Mouse (Mus musculus) telencephalon, adult 2 months (tissue): ENCODE measurements at regions not wholly inside any gene's neighbourhood (a gene's known extent, or its start where the extent isn't known, plus 50 kb on each side); places are given as distances from the start of the nearest gene placed in this dataset.
A peak's percentile ranks its signal among the peaks of the same experiment; 100 is the strongest.
"Not testable (repeated sequence)": the region's sequence is repeated elsewhere in the genome, so short reads cannot be mapped to it uniquely, and the experiment has no call there.

ENCODE experiments used
- DNase-seq: peaks from one replicate; pipeline ENCODE4 v3.0.0-alpha.2; 2011; ENCODE audit warnings: low read depth, low spot score

DNA sequence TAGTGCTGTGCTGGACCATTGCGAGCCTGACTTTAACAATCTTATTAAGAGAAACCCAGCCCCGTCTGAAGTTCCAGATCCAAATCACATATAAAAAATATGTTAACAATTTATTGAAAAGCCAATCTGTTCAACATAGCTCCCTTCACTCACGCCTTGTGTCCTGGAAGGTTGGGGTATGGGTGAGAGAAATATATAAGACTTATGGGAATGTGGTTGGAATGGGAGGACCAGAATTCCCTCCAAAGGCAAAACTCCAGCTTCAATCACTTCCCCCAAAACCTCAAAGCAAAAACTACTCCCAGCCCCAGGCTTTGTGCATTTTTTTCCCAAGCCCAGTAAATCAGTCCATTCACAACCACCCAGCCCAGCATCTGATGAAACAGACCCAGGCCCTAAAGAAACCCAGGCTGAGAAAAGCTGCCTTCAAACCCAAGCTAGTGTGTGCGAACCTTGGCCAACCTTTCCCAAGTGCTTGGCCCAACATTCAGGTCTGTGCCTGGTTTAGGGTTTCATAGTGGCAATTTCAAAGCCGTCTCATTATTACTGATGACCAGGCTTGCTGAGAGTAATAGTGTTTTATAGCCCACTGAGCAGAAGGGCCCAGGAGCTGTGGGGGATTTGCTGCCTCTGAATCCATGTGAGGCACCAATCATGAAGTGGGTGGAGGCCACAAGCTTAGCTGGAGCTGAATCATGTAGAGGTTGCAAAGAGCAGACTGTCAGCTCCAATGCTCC, 517.0 kb downstream of the Bnc2 start:
- DNase-seq = no peak

DNA sequence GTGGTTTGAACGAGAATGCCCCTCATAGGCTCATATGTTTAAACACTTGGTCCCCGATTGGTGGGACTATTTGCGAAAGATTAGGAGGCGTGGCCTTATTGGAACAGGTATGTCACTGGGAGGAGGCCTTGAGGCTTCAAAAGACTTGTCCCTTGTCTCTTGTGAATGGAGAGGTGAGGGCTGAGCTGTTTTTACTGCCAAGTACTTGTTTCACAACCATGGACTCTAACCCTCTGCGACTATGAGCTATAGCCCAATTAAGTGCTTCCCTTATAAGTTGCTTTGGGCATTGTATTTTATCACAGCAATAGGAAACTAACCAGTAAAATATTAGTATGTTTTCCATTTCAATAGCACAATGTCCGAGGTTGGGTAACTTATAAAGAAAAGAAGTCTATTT, 511.7 kb downstream of the Bnc2 start:
- DNase-seq = no peak

DNA sequence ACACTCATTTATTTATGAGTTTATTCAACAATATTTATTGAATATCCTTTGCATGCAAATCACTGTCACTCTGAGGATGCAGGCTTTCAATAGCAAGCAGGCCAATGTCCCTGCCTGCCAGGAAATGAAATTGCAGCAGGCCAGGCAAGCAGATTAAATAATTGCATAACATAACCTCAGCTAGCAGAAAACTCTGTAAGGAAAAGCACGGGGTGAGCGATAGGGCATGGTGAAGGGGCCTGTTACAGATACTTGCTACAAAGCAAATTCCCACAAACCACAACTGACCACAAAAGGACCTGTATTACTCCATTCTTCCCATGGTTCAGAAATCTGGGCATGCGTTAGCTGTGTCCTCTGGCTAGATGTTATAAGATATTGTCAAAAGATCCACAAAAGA, 509.8 kb downstream of the Bnc2 start:
- no peak for DNase-seq

DNA sequence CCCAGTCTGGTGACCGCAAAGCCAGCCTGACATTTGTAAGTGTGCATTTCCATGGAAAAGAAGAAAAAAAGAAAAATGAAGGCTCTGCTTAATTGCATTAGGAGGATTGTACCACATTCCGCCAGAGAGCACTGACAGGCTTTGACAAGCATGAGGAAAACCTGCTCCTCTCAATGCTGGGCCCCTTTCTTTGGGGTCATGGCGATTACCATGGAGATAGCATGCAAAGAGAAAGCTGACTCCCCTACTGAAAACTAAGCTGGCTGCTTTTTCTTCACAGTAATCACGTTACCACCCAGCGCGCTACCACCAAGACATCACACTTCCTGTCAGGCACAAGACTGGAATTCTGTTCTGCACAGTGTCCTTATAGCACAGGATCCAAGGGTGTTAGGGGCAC, 502.2 kb downstream of the Bnc2 start:
- DNase-seq = no peak

DNA sequence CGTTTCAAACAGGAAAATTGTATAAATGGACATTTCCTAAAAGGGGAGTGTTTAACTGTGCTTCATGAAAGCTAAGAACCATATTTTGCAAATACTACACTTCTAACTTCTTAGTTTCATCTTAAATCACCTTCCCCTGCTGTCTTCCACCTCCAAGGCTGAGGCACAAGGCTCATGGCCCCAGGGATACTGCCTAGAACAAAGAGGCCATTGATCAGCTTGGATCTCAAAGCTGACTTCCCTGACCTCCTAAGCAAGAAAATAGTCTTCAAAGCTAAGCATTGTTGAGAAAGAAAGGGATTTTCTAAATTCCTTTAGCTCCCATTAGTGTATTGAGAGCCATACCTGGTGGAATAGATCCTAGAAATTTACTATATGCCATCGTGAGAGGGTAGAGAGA, 501.6 kb downstream of the Bnc2 start:
- no peak for DNase-seq

DNA sequence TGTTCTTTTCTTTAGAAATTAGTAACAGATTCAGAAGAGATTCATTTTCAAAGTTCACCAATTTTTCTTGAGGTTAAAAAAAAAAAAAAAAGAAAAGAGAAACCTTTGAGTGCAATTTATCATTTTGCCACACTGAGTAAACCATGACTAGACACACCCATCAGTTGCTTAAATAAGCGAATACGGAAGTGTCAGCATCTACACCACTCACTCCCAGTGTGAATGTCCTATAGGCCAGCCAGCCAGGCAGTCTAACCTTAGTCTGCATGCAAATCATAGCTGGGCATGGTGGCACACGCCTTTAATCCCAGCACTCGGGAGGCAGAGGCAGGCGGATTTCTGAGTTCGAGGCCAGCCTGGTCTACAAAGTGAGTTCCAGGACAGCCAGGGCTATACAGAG, 498.6 kb downstream of the Bnc2 start:
- DNase-seq = not testable (repeated sequence)

DNA sequence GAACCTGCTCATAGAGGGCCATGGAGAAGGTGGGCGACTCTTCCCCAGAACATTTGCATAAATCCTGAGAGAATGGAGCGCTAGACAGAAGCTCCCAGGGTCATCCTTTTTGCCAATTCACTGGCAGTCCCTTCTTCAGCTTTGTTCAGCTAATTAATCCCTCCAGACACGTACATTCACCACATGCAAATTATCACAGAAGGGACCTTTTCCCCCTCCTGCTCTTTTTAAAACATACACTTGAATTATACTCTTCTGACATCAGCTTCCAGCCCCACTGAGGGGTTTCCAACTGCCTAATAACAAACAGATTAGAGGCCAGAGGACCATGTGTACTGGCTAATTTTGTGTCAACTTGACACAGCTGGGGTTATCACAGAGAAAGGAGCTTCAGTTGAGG, 497.2 kb downstream of the Bnc2 start:
- no peak for DNase-seq

DNA sequence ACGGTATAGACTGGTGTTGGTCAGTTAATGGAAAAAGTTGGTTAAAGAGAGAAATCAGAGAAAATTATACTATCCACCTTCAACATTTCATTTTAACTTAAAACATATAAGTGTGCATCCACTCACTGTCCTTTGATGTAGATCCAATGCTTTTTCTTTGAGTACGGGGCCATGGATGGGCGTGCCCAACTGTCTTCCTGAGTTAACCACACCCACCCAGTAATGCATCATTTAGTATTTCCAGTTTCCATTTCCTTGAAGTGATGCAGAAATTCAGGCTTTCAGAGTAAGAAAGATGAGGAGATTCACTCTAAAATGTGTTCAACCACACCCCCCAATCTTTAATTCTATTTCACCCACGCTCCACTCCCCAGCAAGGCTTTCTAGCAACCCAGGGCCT, 490.6 kb downstream of the Bnc2 start:
- DNase-seq = no peak

DNA sequence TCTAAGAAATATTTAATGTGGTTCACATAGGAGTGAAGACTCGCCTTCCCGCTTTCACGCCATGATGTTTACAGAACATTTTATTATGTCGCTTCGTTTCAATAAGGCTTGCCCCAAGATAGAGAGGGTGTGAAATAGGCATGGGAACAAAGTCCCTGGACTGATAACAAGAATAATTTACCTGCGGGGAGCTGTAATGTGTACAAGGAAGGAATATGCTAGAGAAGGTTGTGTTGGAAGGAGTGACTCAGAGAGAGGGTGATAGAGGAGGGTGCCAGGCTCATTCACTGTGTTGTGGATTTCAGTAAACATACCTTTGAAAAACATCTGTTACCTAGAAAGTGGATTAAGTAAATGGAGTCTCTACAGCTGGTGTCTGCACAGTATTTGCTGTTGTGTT, 490.2 kb downstream of the Bnc2 start:
- no peak for DNase-seq

DNA sequence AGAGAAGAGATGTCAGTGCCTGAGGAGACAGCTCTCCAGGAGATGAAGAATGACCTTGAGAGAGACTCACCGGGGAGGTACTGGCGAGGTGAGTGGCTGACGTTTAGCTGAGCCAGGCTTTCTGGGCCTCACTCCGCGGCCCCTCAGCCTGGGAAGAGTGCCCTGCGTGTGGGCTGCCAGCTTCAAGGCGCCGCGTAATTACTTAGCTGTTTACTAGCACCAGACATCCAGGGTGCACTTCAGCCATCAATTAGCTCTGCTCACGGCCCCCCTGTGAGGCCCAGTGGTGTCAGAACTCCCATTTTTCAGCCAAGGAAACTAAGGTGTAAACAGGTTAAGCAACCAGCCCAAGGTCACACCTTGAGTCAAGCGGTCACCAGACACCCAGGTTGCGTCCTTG, 485.8 kb downstream of the Bnc2 start:
- no peak for DNase-seq

DNA sequence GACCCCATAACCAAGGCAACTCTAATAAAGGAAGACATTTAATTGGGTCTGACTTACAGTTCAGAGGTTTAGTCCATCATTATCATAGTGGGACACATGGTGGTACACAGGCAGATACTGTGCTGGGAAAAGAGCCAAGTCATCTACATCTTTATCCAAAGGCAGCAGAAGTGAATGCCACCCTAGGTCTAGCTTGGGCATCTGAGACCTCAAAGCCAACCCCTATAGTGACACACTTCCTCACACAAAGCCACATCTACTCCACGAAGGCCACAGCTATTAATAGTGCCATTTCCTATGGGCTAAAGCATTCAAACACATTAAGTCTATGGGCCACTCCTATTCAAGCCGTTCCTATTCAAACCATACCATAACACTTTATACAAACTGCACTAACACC, 483.8 kb downstream of the Bnc2 start:
- DNase-seq = no peak

DNA sequence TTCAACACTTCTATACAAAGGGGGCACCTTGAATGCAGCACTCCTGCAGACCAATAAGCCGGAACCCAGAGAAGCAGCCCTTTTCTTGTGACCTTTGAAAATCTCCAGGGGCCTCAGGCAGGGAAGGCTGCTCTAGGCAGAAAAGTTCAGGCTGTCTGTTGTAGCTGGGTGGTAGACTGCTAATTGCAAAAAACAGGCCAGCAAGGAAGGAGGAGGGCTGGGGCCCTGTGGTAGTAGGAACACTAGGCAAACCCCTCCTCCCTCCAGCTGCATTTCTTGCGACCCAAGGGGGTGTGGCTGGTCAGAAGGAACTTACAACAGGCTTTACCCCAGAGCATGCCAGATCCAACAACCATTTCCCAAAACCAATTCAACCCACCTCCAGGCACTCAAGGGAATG, 482.8 kb downstream of the Bnc2 start:
- DNase-seq = no peak

DNA sequence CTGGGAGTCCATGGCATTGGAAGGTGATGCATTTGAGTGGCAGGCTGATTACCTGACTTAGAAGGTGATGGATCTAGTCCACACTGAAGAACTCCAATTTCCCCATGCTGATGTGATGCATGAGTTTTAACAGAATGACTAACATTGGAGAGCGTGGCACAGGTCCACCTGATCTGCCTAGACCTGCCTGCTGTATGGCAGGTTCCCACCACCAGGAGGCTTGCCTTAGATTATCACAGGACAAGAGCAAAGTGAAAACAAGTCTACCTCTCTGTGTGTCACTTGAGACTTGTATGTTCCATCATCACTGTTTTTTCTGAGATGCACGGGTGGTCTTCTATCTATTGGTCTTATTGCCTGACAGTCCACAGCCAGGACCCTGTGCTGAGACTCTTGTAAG, 478.3 kb downstream of the Bnc2 start:
- no peak for DNase-seq

DNA sequence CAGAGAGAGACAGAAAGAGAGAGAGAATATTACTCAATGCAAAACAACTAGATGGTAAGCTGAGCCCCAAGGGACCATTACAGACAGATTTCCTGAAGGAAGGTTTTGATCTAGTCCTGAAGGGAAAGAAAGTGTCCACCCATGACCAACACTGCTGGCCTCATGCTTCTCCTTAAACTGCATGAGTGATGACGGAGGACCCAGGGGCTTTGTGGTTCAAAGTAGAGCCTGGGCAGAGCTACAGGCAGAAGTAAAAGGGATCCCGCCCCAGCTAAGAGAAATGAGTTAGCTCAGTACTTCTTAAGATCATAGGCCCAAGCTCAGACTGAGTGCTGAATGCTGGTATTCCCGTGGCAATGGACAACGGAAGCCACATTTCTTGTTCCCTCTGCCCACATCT, 476.9 kb downstream of the Bnc2 start:
- no peak for DNase-seq

DNA sequence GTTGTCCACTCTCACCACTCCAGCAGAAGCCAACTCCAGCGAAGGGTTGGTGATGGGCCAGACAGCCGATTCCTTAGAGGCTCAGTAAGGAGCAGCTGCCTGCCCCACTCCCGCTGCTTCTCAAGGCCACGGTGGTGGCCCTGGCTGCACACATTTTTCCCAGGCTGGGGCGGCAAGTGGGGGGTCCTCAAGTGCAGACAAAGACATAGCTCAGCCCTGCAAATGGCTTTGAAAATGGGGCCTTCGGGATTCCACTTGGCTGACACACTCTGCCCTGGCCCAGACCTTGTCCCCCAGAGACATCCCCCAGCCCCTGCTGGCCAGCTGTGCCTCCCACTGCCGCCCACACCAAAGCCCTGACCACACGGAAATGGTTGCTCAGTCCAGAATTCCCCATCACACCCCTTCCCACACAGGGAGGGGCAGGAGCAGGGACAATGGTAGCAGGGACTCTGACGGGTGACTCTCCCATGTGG, 475.9 kb downstream of the Bnc2 start:
- no peak for DNase-seq

DNA sequence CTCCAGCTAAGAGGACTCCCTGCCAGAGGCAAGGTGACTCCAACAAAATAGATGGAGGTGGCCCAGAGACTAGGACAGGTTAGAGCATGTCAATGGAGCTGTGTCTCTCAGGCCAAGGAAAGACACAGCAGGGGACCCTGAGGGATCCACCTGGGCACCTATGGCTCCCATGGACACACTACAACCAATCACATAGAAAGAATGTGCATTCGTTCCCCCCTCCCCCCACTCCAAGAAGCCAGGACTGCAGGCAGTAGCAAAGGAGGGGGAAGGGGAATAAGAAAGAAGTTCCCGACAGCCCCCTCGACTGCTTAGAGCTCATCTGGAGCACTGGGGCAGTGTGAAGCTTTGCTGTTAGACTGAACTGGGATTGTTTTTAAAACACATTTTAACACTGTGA, 474.1 kb downstream of the Bnc2 start:
- DNase-seq = no peak

DNA sequence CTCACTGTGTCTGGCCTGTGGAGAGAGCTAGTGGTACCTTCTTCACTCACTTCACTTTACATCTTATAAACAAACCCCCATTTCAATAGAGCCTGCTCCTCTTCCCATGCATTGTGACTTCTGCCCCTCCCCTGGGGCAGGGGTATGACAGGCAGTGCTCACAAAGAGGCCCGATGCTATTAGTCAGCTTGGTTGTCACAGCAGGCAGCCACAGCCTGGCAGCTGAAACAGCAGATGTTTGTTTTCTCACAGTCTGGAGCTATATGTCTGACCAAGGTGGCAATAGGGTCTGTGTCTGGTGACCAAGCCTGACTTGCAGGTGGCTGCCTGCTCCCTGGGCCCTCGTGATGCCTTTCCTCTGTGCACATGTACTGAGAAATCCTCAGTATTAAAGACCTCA, 472.8 kb downstream of the Bnc2 start:
- no peak for DNase-seq

DNA sequence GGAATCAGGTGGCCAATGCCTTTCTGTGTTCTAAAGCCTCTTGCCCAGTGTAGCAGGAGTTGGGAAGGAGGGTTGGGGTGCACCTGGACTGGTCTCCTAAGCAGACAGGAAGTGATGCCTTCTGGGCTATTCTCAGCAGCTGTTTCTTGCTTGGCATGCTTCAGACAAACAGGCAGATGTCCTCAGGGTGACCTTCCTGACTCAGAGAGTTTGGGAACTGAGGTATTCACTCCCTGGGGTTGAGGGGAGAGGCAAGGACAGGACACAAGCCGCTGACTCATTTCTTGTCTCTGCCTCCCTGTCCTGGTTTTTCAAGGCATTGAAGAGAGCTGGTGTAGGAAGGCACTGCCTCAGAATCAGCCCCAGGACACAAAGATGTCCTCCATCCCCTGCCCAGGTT, 471.4 kb downstream of the Bnc2 start:
- no peak for DNase-seq

DNA sequence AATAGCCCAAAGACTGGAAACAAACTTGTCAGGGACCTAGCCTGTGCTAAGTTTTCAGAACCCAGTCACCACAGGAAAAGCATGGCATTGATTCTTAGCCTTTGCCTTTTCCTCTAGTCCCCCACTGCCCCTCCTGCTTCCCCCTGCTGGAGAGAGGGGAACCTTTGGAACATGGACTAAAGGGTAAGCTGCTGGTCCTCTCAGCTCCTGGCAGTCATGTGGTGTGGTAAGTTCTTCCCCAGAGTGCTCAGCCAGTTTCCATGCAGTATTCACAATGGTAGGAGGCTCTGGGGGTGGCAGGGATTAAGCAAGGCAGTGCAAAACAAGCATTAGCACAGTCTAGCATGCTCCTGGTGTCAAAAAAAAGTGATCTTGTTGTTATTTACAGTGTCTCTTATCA, 470.3 kb downstream of the Bnc2 start:
- DNase-seq = no peak

DNA sequence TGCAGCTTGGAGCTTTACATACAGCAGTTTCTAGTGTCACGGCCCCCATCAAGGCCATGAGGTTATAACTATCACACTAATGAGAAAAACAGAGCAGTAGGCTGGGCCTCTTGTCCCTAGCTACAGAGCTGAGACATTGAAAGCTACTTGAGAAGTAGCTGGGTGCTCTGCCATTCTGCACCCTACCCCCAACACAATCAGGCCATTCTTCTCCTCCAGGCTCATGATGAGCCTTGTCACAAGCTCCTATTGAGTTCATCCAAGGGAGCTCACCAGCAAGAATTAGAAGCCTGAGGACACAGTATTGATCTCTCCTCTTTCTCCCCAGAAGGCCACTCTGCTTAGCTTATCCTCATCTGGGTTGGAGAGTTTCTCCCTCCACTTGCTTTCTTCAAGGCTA, 466.9 kb downstream of the Bnc2 start:
- DNase-seq = peak; percentile 23

DNA sequence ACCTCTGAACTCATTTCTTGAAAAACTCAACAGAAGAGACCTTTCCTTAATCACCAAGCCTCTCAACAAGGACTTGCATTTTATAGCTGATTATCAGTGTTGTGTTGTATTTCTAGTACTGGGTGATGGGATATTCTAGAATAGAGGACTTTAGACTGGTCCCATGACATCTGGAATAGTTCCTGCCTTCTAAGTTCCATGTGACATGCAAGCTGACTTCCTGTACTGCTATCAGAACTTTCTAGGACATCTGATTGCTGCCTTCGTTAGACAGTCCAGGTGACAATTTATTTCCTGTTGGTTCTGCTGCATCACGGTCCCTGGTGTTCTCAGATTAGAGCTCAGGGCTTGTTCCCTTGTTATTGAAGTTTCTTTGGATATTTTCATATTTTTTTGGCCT, 465.5 kb downstream of the Bnc2 start:
- DNase-seq = no peak

DNA sequence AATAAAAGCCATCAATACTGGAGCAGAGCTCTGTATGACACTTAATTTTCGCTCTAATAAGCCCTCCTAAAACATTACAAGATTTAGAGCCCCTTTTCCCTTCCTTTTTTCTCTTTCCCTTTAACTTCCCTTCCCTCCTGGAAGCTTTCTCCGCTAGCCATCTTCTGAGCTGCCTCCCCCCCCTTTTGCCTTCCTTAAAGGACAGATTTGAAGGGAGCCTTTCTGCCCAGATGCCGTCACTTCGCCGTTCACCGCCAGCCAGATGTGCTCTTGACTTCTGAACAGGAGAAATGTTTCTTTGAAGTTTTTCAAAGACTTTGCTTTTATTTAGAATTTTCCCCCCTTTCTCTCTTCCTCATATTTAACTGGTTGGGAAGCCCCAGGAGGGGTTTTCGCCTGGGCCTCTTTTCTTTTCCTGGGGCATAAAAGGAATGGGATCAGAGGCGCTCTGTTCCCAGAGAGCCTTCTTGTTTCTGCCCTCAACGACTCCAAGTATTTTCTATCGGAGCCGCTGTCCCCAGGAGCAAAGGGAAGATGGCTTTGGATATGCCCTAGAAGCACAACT, 463.7 kb downstream of the Bnc2 start:
- no peak for DNase-seq

DNA sequence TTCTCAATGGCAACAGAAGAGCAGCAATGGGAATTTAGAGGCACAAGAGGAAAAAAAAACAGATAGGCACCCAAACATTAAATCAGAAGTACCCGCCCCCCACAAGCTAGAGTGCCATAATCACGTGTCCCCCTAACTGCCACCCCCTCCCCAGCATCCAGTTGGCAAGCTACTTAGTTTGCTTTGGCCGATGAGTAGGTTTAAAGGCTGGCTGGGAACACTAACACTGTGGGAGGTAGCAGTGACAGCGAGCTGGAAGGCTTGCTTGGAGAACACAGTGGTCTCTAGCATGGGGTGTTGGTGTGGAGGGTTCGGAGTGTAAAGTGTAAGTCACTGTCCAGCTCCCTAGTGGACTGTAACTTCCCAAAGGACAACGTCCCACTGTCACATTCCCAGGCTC, 463.1 kb downstream of the Bnc2 start:
- DNase-seq = peak; percentile 17

DNA sequence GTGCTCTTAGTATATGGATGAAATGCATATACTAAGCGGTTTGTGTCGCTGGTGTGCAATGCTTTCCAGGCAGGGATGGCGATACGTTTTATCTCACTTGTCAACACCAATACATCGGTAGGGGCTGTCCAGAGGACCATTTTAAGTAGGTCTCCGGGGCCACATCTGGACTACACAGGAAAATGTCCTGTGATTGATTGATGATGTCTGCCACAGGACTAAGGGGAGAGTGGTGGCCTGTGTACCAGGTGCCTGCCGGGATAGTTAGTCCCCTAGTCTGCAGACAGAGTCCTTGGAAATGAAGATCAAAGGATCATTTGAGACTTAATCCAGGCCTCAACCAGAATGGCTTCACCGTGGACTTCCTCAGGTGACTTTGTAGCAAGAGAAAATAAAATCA, 460.6 kb downstream of the Bnc2 start:
- no peak for DNase-seq
